Mouse (Mus musculus): ENCODE results near the gene Prrc2b. TPM values are rescaled to one million over a fixed set of nuclear protein-coding genes. Genes with fewer than 3 reads are reported as not detected.

Prrc2b gene
- total RNA-seq, 2 experiments from 2014 or later: 76.4 to 86.9 TPM

GRCm38 (mm10) chr2:32141602-32142001 is 9.3 kb upstream of the Prrc2b start:
- intact Hi-C loops (cut with DNase I): no loop called here
- no peak for TF ChIP-seq CTCF (IDR thresholded peaks at IDR 0.05)

GRCm38 (mm10) chr2:32142368-32142767 is 8.5 kb upstream of the Prrc2b start:
- no peak overlapping the region for H3K27ac ChIP-seq
- no peak overlapping the region for H3K4me3 ChIP-seq
- intact Hi-C loops (cut with DNase I): no loop called here
- TF ChIP-seq CTCF (IDR thresholded peaks at IDR 0.05): no peak
- no peak for DNase-seq

More at GRCm38 (mm10) chr2:32141602-32142001, 9.3 kb upstream of the Prrc2b start:
- Histone ChIP-seq H3K4me3 (no peak overlapping the region), H3K27ac (no peak overlapping the region)
- DNase-seq: no peak

- H3K4me3 ChIP-seq: no peak overlapping the region
- intact Hi-C loops (cut with DNase I): no loop called here
- TF ChIP-seq CTCF (IDR thresholded peaks at IDR 0.05): no peak
- DNase-seq: no peak
- no peak overlapping the region for H3K27ac ChIP-seq
Observed at GRCm38 (mm10) chr2:32144633-32145032, 6.2 kb upstream of the Prrc2b start.

- H3K27ac ChIP-seq: no peak overlapping the region
- intact Hi-C loops (cut with DNase I): no loop called here
- no peak for TF ChIP-seq CTCF (IDR thresholded peaks at IDR 0.05)
- H3K4me3 ChIP-seq: no peak overlapping the region
- DNase-seq: no peak
Observed at GRCm38 (mm10) chr2:32146617-32147162, 4.2 kb upstream of the Prrc2b start.

GRCm38 (mm10) chr2:32150135-32150534 is 747 bp upstream of the Prrc2b start:
- Histone ChIP-seq H3K4me3 (peak overlapping the region; percentile 94; the same call in 1 of the 2 replicates), H3K27ac (peak overlapping the region; percentile 95)
- no peak for DNase-seq
- no peak for TF ChIP-seq CTCF (IDR thresholded peaks at IDR 0.05)
- intact Hi-C loops (cut with DNase I): loop anchor here (1.0 to 5.0 kb wide), 3 partner anchors 41 to 137 kb away; partner anchors contain the start of genes Golga2, Pomt1 and Swi5

- no peak for DNase-seq
- TF ChIP-seq CTCF (IDR thresholded peaks at IDR 0.05): no peak
- Histone ChIP-seq H3K27ac (peak overlapping the region; percentile 95), H3K4me3 (peak overlapping the region; percentile 94)
- intact Hi-C loops (cut with DNase I): loop anchor here (1.0 to 5.0 kb wide), 3 partner anchors 41 to 137 kb away; partner anchors contain the start of genes Golga2, Pomt1 and Swi5
Observed at GRCm38 (mm10) chr2:32150562-32150923, 339 bp upstream of the Prrc2b start.

- intact Hi-C loops (cut with DNase I): loop anchor here (5.0 kb wide), 2 partner anchors 85 to 135 kb away; partner anchors contain the start of genes Golga2, Pomt1 and Swi5
- DNase-seq: peak; percentile 64
Observed at GRCm38 (mm10) chr2:32151660-32152366, 931 bp downstream of the Prrc2b start.

GRCm38 (mm10) chr2:32152367-32153034 is 1.6 kb downstream of the Prrc2b start:
- Histone ChIP-seq H3K4me3 (peak overlapping the region; percentile 94), H3K27ac (peak overlapping the region; percentile 95)
- DNase-seq: no peak
- TF ChIP-seq CTCF (IDR thresholded peaks at IDR 0.05): no peak
- intact Hi-C loops (cut with DNase I): loop anchor here (5.0 kb wide), 2 partner anchors 85 to 135 kb away; partner anchors contain the start of genes Golga2, Pomt1 and Swi5

More at GRCm38 (mm10) chr2:32151660-32152366, 931 bp downstream of the Prrc2b start:
- Histone ChIP-seq H3K27ac (peak overlapping the region; percentile 95), H3K4me3 (peak overlapping the region; percentile 94)
- no peak for TF ChIP-seq CTCF (IDR thresholded peaks at IDR 0.05)

GRCm38 (mm10) chr2:32153041-32153790 is 2.3 kb downstream of the Prrc2b start:
- Histone ChIP-seq H3K4me3 (peak overlapping the region; percentile 94), H3K27ac (peak overlapping the region; percentile 95)
- TF ChIP-seq CTCF (IDR thresholded peaks at IDR 0.05): no peak
- intact Hi-C loops (cut with DNase I): loop anchor here (5.0 kb wide), 2 partner anchors 84 to 134 kb away; partner anchors contain the start of genes Golga2, Pomt1 and Swi5
- DNase-seq: peak; percentile 59

GRCm38 (mm10) chr2:32153791-32154119 is 2.9 kb downstream of the Prrc2b start:
- no peak for DNase-seq
- intact Hi-C loops (cut with DNase I): loop anchor here (5.0 kb wide), 2 partner anchors 84 to 134 kb away; partner anchors contain the start of genes Golga2, Pomt1 and Swi5

GRCm38 (mm10) chr2:32154334-32154997 is 3.6 kb downstream of the Prrc2b start:
- DNase-seq: no peak
- intact Hi-C loops (cut with DNase I): loop anchor here (5.0 kb wide), 2 partner anchors 83 to 133 kb away; partner anchors contain the start of genes Golga2, Pomt1 and Swi5
- H3K4me3 ChIP-seq: peak overlapping the region; percentile 94
- no peak for TF ChIP-seq CTCF (IDR thresholded peaks at IDR 0.05)
- peak overlapping the region; percentile 95 for H3K27ac ChIP-seq

More at GRCm38 (mm10) chr2:32153791-32154119, 2.9 kb downstream of the Prrc2b start:
- Histone ChIP-seq H3K4me3 (peak overlapping the region; percentile 94), H3K27ac (peak overlapping the region; percentile 95)
- no peak for TF ChIP-seq CTCF (IDR thresholded peaks at IDR 0.05)
